Mouse (Mus musculus) G1E (cell line): ENCODE measurements around the gene Mapkapk2. TPM values are rescaled to one million over a fixed set of nuclear protein-coding genes. Genes with fewer than 3 reads are reported as not detected.

Experiments used
- ATAC-seq: 2 replicates; pipeline ENCODE4 v1.8.0; 2016; ENCODE audit warnings: mild to moderate bottlenecking; ENCODE audit not compliant: insufficient number of reproducible peaks, poor library complexity, low FRiP score, severe bottlenecking; ENCODE audit errors: extremely low read depth
- DNase-seq: peaks from one replicate; pipeline ENCODE4 v3.0.0; 2012; ENCODE audit warnings: low spot score
- H3K27me3 ChIP-seq: 2 replicates; pipeline ENCODE4 v1.6.1; 2012; ENCODE audit warnings: mild to moderate bottlenecking, low read length, inconsistent platforms; ENCODE audit not compliant: insufficient read depth
- H3K36me3 ChIP-seq: replicated peaks from 2 replicates; pipeline ENCODE3; 2012; ENCODE audit warnings: mild to moderate bottlenecking, inconsistent platforms
- H3K4me1 ChIP-seq: 2 replicates; pipeline ENCODE4 v1.6.1; 2012; ENCODE audit warnings: low read depth, low read length, inconsistent platforms, mixed read lengths; ENCODE audit not compliant: insufficient read depth
- H3K4me3 ChIP-seq: 2 replicates; pipeline ENCODE4 v1.5.1; 2012; ENCODE audit warnings: low read depth, mild to moderate bottlenecking, inconsistent platforms, low read length, moderate library complexity, mixed read lengths
- H3K9me3 ChIP-seq: replicated peaks from 2 replicates; pipeline ENCODE4 v1.6.1; 2012; ENCODE audit warnings: inconsistent platforms
- CTCF ChIP-seq: IDR thresholded peaks from 2 replicates; pipeline ENCODE4 v1.5.1; 2012; ENCODE audit warnings: low read depth, low read length, inconsistent platforms, mixed read lengths
- GATA1 ChIP-seq: IDR thresholded peaks from 2 replicates; pipeline ENCODE4 v1.6.1; 2012; ENCODE audit warnings: borderline replicate concordance, low read length, inconsistent platforms, mixed read lengths
- GATA2 ChIP-seq: IDR thresholded peaks from 2 replicates; pipeline ENCODE4 v1.6.1; 2012; ENCODE audit warnings: low read depth, low read length, inconsistent platforms, borderline replicate concordance
- POLR2AphosphoS5 ChIP-seq: IDR thresholded peaks from 2 replicates; pipeline ENCODE4 v1.6.1; 2012; ENCODE audit warnings: low read depth, low read length, inconsistent platforms; ENCODE audit not compliant: insufficient replicate concordance
- TAL1 ChIP-seq: conservative IDR thresholded peaks from 2 replicates; pipeline ENCODE4 v1.6.1; 2012; ENCODE audit warnings: low read depth, low read length, inconsistent platforms, mixed read lengths
- polyA plus RNA-seq: library from polyadenylated mRNA; stranded (reverse); fragments of >175 nt; gene quantifications from 2 replicates; pipeline ENCODE4 v1.2.3, GENCODE M21; 2012
- total RNA-seq, 2 experiments: library from RNA; stranded (forward) in 1 of 2; stranded (reverse) in 1 of 2; fragments of 200-1000 nt in 1 of 2; fragments of >200 nt in 1 of 2; fragmentation: Nextera tagmentation in 1 of 2; gene quantifications; 2 replicates each; pipeline ENCODE4 v1.2.3; 2014 to 2017

Mapkapk2 gene
- total and polyA plus RNA-seq, 3 experiments, result 53.1 to 93.4 (median 64.3) TPM

GRCm38 (mm10) chr1:131078761-131079330, 18.8 kb downstream of the Mapkapk2 start:
- no peak for ATAC-seq
- no peaks in the 10 kb centered on the region for H3K27me3 ChIP-seq
- 0 out of 2 replicates have a peak, but pooled peaks cover 2% of the 10 kb centered on the region for H3K9me3 ChIP-seq
- DNase-seq, result no peak
- H3K4me1 ChIP-seq, result peaks cover 26% of the 10 kb centered on the region
- no peak overlapping the region for H3K4me3 ChIP-seq
- peaks cover 2% of the 10 kb centered on the region for H3K36me3 ChIP-seq
- TF ChIP-seq GATA2 (no peak), TAL1 (no peak), CTCF (no peak), GATA1 (no peak)

GRCm38 (mm10) chr1:131075098-131075791, 22.4 kb downstream of the Mapkapk2 start:
- 0 out of 2 replicates have a peak, but pooled peaks cover 2% of the 10 kb centered on the region for H3K9me3 ChIP-seq
- no peak for DNase-seq
- H3K36me3 ChIP-seq, result no peaks in the 10 kb centered on the region
- no peak overlapping the region for H3K4me3 ChIP-seq
- H3K27me3 ChIP-seq, result no peaks in the 10 kb centered on the region
- peaks cover 30% of the 10 kb centered on the region for H3K4me1 ChIP-seq
- TF ChIP-seq CTCF, result no peak
- TF ChIP-seq TAL1, result no peak
- no peak for TF ChIP-seq GATA2
- no peak for ATAC-seq

GRCm38 (mm10) chr1:131074524-131074938, 23.1 kb downstream of the Mapkapk2 start:
- Histone ChIP-seq H3K36me3 (no peaks in the 10 kb centered on the region), H3K4me3 (no peak overlapping the region), H3K4me1 (peaks cover 24% of the 10 kb centered on the region), H3K27me3 (no peaks in the 10 kb centered on the region), H3K9me3 (0 out of 2 replicates have a peak, but pooled peaks cover 2% of the 10 kb centered on the region)
- DNase-seq (no peak), ATAC-seq (no peak)
- TF ChIP-seq TAL1, result no peak
- no peak for TF ChIP-seq POLR2AphosphoS5
- no peak for TF ChIP-seq GATA2
- no peak for TF ChIP-seq CTCF
- no peak for TF ChIP-seq GATA1

- no peak for TF ChIP-seq POLR2AphosphoS5
- no peak for TF ChIP-seq CTCF
- TF ChIP-seq GATA1, result no peak
- no peak for TF ChIP-seq TAL1
- no peak for TF ChIP-seq GATA2
Measured at GRCm38 (mm10) chr1:131072376-131072990, 25.1 kb downstream of the Mapkapk2 start.

GRCm38 (mm10) chr1:131069010-131069409, 28.6 kb downstream of the Mapkapk2 start:
- no peaks in the 10 kb centered on the region for H3K27me3 ChIP-seq
- H3K9me3 ChIP-seq, result no peaks in the 10 kb centered on the region
- peaks cover 3% of the 10 kb centered on the region for H3K36me3 ChIP-seq
- no peak overlapping the region for H3K4me3 ChIP-seq
- H3K4me1 ChIP-seq, result peaks cover 24% of the 10 kb centered on the region
- DNase-seq (no peak), ATAC-seq (no peak)
- TF ChIP-seq CTCF (no peak), TAL1 (no peak), POLR2AphosphoS5 (no peak), GATA1 (no peak), GATA2 (no peak)

More at GRCm38 (mm10) chr1:131072376-131072990, 25.1 kb downstream of the Mapkapk2 start:
- Histone ChIP-seq H3K4me1 (peaks cover 26% of the 10 kb centered on the region), H3K4me3 (no peak overlapping the region), H3K36me3 (no peaks in the 10 kb centered on the region), H3K27me3 (no peaks in the 10 kb centered on the region), H3K9me3 (0 out of 2 replicates have a peak, but pooled peaks cover 2% of the 10 kb centered on the region)
- ATAC-seq, result no peak
- no peak for DNase-seq

GRCm38 (mm10) chr1:131068011-131068727, 29.5 kb downstream of the Mapkapk2 start:
- no peak for TF ChIP-seq GATA1
- no peak for TF ChIP-seq POLR2AphosphoS5
- no peak for TF ChIP-seq GATA2
- no peak for TF ChIP-seq TAL1
- TF ChIP-seq CTCF, result no peak
- Histone ChIP-seq H3K4me3 (no peak overlapping the region), H3K36me3 (peaks cover 5% of the 10 kb centered on the region), H3K4me1 (peaks cover 18% of the 10 kb centered on the region), H3K9me3 (no peaks in the 10 kb centered on the region), H3K27me3 (no peaks in the 10 kb centered on the region)
- DNase-seq (no peak), ATAC-seq (peak; percentile 86)
